Mouse (Mus musculus) brain, embryonic 14.5 days (tissue): Measurements from ENCODE around the gene Acly. TPM values are rescaled to one million over a fixed set of nuclear protein-coding genes. Genes with fewer than 3 reads are reported as not detected.
A peak's percentile ranks its signal among the peaks of the same experiment; 100 is the strongest.
"Not testable (repeated sequence)": the region's sequence is repeated elsewhere in the genome, so short reads cannot be mapped to it uniquely, and the experiment has no call there.

Experiments
- DNase-seq: peaks from one replicate; pipeline ENCODE4 v3.0.0-alpha.2; 2011; ENCODE audit warnings: low read depth
- CTCF ChIP-seq: fragments of 200-500 bp; IDR thresholded peaks from 2 replicates; pipeline ENCODE4 v1.5.1; 2012; ENCODE audit warnings: inconsistent platforms, mild to moderate bottlenecking, moderate library complexity, borderline replicate concordance; ENCODE audit not compliant: insufficient read depth, insufficient read length; ENCODE audit errors: extremely low read depth
- POLR2A ChIP-seq: fragments of 200-500 bp; IDR thresholded peaks from 2 replicates; pipeline ENCODE4 v1.6.1; 2012; ENCODE audit warnings: mild to moderate bottlenecking, inconsistent platforms, borderline replicate concordance; ENCODE audit not compliant: poor library complexity, insufficient read depth, insufficient read length, severe bottlenecking; ENCODE audit errors: extremely low read depth
- polyA plus RNA-seq: library from polyadenylated mRNA; depleted of rRNA; stranded (reverse); fragments of >200 nt; gene quantifications from 2 replicates; pipeline ENCODE4 v1.2.3, GENCODE M21; 2012

Acly gene
- polyA plus RNA-seq, 1 experiment: 209 TPM

DNA sequence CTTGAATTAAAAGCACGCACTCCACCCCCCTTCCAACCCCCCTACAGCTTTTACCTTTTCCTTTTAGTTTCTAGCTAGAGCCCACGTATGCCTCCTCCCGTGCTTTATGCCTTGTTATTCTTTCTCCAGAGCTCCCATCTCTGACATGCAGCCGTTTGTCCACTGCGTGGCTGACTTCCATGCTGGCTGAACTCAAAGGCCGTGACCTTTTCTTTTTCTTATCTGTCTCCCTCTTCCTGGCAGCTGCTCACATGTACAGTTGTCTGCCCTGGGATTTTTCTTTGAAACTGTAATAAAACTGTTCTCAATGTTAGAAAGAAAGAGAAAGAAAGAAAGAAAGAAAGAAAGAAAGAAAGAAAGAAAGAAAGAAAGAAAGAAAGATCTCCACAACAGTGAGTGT, 13.2 kb upstream of the Acly start:
- TF ChIP-seq CTCF (no peak), POLR2A (no peak)
- no peak for DNase-seq

GRCm38 (mm10) chr11:100536466-100536865, 8.7 kb upstream of the Acly start:
- DNase-seq: no peak
- TF ChIP-seq POLR2A (no peak), CTCF (no peak)

GRCm38 (mm10) chr11:100535996-100536395, 8.2 kb upstream of the Acly start:
- TF ChIP-seq POLR2A (no peak), CTCF (no peak)

DNA sequence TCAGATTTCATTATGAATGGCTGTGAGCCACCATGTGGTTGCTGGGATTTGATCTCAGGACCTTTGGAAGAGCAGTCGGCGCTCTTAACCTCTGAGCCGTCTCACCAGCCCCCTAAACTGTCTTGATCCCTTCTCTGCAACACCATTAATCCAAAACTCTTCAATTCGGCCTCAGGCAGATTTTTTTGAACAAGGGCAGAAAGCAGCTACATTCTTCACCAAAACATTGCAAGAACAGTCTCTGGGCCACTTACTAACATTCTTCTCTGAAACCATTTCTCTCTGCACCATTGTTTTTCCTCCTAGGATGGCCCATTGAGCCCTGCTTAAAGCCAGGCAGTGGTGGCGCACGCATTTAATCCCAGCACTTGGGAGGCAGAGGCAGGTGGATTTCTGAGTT, 7.0 kb upstream of the Acly start:
- not testable (repeated sequence) for DNase-seq

More at GRCm38 (mm10) chr11:100535996-100536395, 8.2 kb upstream of the Acly start:
- DNase-seq: no peak

DNA sequence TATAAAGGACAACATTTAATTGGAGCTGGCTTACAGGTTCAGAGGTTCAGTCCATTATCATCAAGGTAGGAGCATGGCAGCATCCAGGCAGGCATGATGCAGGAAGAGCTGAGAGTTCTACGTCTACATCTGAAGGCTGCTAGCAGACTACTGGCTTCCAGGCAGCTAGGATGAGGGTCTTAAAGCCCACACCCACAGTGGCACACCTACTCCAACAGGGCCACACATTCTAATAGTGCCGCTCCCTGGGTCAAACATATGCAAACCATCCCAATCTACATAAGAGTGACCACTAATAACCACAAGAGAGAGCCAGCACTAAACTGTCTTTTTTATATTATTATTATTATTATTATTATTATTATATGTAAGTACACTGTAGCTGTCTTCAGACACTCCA, 6.6 kb upstream of the Acly start:
- not testable (repeated sequence) for DNase-seq

GRCm38 (mm10) chr11:100533871-100534270, 6.1 kb upstream of the Acly start:
- DNase-seq: no peak
- no peak for TF ChIP-seq POLR2A
- no peak for TF ChIP-seq CTCF

GRCm38 (mm10) chr11:100528375-100529165, 770 bp upstream of the Acly start:
- DNase-seq: no peak
- TF ChIP-seq CTCF: no peak
- TF ChIP-seq POLR2A: no peak

- peak; percentile 89 for DNase-seq
- TF ChIP-seq CTCF: no peak; the same call in 1 of the 2 replicates
- TF ChIP-seq POLR2A: no peak
These were observed 738 bp downstream of the Acly start for GRCm38 (mm10) chr11:100527066-100527457.

DNA sequence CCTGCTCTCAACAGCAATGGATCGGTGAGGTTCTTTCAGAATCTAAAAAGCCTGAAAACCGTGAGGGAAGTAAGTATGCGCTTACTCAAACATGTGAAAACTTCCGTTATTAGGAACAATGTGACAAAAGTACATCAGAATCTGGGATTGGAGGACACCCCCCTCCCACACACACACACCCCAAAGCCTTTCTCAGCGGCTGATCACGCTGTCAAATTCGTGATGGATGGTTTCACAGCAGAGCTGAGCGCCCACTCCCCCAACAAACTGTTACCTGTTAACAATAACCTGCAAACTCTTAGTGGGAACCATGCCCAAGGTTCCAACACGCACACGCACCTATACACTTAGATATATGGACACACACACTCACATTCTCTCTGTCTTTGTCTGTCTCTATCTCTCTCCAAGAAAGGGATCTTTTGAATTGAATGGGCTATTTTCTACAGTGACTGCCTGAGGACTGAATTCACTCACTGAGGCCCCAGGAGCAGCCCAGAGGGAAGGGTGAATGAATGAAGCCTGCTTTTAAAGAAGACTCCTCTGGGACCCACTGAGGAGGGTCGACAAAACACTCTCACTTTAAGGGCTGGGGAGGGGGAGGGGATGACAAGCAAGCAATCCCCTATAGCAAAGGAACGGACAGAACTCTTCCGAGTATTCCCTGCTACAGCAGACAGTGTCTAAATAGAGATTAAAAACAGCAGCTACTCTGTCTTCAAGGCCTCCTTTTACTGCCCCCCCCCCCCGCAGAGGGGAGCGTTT, 1.6 kb downstream of the Acly start:
- no peak for TF ChIP-seq POLR2A
- TF ChIP-seq CTCF: no peak
- peak; percentile 28 for DNase-seq

DNA sequence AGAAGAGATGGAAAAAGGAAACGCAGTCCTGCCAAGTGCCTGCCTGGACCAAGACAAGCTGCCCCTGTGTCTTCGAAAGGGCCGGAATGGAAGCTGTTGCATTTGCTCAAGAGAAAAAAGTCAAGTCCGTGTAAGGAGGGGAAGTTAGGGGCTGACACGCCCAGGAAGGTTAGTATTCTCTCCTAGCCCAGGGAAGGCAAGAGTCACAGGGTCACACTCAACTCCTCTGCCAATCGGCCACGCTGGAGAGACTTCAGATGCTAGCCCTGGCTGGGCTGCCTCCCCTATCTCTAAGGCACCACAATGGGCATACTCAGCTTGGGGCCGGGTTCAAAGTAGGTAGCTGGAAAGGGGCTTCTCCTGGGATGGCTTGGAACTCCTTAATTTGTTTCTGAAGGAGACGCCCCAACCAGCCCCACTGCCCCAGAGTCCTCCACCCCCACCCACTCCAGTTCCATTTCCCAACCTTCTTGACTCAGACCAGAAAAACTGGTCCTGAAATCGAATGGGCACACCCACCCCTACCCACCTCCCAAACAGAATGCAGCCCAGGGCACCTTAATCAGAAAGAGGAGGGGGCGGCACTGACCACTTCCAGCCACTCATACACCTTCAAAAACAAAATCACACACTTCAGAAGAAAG, 2.7 kb downstream of the Acly start:
- TF ChIP-seq CTCF: no peak
- TF ChIP-seq POLR2A: no peak
- no peak for DNase-seq

DNA sequence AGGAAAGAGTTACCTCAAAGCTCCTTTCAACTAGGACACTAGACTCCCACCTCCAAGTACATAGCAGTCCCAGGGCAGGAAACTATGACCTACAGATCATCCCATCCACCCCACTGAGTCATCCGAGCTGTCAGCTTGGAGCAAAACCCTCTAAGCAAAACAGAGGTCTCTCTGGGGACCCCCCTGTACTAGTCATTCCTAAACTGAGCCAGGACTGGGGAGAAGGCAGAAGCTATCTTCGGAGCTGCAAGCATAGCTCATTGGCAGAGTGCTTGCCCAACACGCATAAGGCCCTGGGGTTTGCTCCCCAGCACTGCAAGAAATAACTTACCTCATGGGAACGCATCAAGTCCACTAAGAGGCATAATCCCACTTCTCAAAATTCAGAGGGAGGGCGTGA, 3.4 kb downstream of the Acly start:
- DNase-seq: no peak
- TF ChIP-seq CTCF (no peak), POLR2A (no peak)

DNA sequence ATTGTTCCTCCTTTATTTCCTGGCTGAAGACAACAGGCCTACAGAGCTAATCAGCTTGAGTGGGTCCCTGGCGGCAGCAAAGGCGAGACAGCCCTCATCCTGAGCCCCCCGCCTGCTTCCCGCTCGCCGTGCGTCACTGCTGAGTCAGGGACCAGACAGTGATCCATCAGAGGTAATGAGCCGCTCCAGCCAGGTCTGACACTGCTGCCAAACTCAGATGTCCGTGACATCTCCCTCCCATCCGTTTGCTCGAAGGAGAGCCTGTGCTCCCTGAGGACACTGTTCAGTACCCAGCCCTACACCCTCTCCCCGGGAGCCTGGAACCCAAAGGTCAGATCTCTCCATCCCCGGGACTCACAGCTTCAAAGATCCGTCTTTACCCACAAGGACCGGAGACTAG, 7.0 kb downstream of the Acly start:
- TF ChIP-seq CTCF (no peak), POLR2A (no peak)
- DNase-seq: no peak
